Mouse (Mus musculus) MEL (cell line): ENCODE measurements around the gene Ddi2.

ENCODE experiments used
- POLR2AphosphoS2 ChIP-seq: IDR thresholded peaks from 2 replicates; pipeline ENCODE4 v1.6.1; 2011; ENCODE audit warnings: low read length, improper control_type of control experiment
- SMC3 ChIP-seq: IDR thresholded peaks from 2 replicates; pipeline ENCODE4 v1.6.1; 2011; ENCODE audit warnings: low read depth, low read length, improper control_type of control experiment

DNA sequence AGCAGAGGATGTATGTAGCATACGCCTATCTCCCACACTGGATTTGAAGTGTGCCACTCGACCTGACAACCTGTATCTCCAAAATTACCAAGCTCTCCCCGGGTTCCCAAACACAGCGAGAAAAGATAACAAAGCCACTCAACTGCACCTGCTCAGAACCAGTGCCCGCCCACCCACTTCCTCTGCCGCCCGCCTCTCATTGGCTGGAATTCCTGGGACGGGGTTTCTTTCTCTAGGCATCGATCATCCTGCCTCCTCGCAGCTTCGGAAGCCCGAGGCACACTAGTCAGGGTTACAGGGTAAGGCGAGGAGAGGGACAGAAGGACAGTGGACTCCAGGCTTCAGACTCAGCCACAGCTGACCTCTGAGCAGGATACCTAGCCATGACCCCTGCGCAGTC lies 94.6 kb downstream of the Ddi2 start:
- TF ChIP-seq SMC3: no peak
- TF ChIP-seq POLR2AphosphoS2: no peak
